Mouse (Mus musculus) v-Abl transformed pro-B cells (cell line): Measurements from ENCODE around the gene Mfsd14a.

ENCODE experiments used
- in situ Hi-C, 2 experiments: fragments of 400-800 bp; cut with MboI; formaldehyde crosslinking; loops; one replicate each; pipeline ENCODE4 v1.15.1; 2025; ENCODE audit not compliant: unreplicated experiment in 2 of 2

The Mfsd14a gene

DNA sequence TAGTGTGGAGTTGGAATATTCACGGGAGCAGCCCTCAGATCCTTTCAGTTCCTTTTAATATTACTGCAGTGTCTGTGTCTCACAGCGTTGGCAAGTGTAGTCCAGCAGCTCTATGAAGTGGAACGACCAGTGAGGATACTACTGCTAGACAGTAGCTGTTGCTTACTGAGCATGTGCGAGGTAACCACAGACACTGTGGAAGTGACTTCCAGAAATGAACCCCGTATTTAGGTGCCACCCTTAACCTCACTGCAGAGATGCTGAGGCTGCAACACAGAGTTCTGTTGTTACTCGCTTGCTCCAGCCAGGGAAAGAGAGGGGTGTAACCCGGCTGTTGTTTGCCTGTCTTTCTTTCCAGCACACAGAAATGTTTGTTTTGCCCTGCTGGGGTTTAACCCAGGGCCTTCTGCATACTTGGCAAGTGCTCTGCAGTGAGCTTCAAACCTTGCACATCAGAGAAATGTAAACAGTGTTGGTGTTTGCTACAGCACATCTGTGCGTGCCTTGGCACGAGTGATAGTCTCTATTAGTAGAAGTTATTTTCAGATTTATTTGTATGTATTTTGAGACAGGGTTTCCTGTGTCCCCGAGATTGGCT lies 48.1 kb downstream of the Mfsd14a start, which contains the start of gene Trmt13:
TSS of gene Trmt13 (minus strand) at position 293 of the 598 bp plus-strand sequence.
- in situ Hi-C loops, result no loop called here

DNA sequence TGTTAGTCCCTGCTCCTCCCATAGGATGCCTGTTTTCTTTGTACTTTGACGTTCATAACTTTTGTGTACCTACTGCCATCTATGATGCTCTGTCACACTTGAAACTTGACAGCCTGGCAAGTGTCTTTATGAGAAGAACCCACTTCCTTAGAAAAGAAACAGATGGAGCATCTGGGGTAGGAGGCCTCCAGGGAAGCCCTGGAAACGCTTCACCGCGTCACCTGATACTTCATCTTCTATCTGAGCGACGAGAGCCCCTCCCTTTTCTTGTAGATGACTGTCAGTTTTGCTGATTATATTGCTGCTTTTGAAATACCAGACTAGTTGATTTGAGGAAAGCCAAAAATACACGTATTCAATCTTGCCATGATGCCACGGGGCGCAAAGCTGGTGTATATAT lies 57.9 kb downstream of the Mfsd14a start:
- in situ Hi-C loops, result no loop called here

DNA sequence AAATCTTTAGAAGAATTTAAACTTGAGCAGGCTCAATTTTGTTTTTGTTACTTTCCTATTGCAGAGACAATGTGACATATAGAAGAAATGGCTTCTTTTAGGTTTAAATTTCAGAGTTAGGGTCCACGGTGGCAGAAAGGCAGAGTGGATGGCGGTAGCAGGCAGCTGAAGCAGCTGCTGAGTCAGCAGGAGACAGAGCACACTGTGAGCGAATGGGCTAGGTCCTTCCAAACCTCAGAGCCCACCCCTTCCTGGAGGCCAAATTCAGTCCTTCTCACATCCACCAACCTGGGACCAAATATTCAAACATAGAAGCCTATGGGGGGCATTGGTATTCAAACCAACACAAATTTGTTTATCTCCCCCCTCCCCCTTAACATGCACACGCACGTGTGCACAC lies 60.7 kb downstream of the Mfsd14a start:
- in situ Hi-C loops, result no loop called here

DNA sequence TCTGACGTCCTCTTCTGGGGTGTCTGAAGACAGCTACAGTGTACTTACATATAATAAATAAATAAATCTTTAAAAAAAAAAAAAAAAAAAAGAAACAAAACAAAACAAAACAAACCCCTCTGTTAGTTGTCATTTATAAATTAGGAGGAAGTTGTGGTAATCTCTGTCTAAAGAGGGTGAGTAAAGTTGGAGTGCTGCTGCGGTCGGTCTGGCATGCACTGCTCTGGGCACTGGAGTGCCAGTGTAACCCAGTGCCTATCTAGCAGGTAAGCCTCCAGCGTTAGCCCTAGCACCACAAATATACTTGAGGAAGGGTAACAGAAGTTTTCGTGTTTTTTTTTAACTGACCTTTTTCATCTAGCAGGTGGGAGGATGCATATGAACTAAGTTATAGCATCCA lies 61.5 kb downstream of the Mfsd14a start:
- in situ Hi-C loops, result no loop called here

DNA sequence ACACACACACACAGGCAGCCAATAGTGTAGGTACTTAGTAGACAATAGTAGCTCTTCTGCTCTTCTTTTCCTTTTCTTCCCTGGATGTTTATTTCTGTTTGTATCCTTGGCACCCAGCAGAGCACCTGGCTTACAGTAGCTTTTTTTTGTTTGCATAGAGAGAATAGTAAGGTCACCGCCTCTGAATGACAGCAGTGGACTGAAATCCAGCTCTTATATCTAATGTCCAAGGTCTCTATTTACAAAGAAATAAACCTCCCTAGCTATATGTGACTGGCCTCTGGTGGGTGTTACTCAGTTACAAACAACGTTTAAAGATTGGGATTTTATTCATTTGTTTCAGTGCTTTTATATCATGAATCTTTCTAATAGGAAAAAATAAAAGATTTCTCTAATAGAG lies 62.8 kb downstream of the Mfsd14a start:
- in situ Hi-C loops, result loop anchor here (5.0 to 10.0 kb wide), 5 partner anchors 63 to 235 kb away; partner anchors contain the start of genes Cdc14a (in 1 of the 2), Dbt (in 1 of the 2) and Mfsd14a (in 1 of the 2)

DNA sequence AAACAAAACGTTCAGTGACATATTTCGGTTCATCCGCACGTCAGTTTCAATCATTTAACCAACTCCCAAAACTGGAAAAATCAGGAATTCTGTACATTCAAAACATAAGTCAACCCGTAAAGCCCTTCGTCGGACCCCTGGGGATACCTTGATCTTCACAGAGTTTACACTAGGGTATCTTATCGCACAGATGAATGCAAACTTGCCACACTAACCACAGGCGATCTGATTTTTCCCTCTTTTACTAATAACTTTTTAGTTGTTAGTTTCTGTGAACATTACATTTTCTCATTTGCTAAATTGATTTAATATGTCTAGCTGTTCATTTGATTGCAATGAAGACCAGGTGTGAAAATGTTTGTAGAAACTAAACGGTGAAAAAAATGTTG lies 66.9 kb downstream of the Mfsd14a start:
- in situ Hi-C loops, result loop anchor here (5.0 to 10.0 kb wide), 5 partner anchors 67 to 239 kb away; partner anchors contain the start of genes Cdc14a (in 1 of the 2), Dbt (in 1 of the 2) and Mfsd14a (in 1 of the 2)

DNA sequence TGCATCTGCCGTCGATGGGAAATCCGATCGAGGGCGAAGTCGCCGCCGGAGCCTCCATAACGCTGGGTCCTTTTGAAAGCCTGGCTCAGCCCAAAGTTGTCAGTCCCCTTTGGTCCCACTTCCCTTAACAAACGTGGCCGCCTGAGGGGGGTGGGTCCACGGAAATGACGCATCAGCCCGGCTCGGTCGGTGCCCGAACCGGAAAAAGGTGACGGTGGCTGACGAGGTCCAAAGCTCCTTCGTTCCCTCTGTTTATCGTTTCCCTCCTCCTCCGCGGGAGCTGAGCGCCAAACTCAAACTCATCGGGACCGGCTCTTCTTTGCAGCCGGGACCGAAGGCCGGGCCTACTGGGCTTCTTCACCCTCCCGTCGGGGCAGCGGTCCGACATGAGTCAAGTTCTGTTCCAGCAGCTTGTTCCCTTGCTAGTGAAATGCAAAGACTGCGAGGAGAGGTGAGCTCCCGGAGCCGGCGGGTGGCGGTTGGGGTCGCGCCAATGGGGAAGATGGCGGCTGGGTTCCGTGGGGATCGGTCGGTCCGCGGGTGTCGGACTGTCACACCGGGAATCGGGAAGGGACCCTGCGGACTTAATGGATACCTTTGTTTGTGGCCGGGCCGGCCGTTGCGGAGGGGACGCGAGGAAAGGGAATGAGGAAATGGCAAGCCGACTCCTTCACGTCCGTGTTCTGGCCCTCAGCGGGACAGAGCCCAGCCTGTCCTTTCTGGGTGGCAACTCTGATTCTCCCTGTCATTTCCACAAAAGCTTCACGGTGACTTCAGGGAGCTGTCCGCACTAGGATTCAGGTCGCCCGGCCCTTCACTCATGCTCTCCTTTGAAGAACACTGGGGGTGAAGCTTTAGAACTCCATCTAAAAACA lies 67.5 kb downstream of the Mfsd14a start, which contains the start of gene Sass6:
TSS of gene Sass6 (plus strand) at position 255 of the 875 bp plus-strand sequence.
- in situ Hi-C loops, result loop anchor here (5.0 to 10.0 kb wide), 8 partner anchors 67 to 240 kb away; partner anchors contain the start of genes Cdc14a (in 2 of the 2), Dbt (in 2 of the 2) and Mfsd14a (in 1 of the 2)

DNA sequence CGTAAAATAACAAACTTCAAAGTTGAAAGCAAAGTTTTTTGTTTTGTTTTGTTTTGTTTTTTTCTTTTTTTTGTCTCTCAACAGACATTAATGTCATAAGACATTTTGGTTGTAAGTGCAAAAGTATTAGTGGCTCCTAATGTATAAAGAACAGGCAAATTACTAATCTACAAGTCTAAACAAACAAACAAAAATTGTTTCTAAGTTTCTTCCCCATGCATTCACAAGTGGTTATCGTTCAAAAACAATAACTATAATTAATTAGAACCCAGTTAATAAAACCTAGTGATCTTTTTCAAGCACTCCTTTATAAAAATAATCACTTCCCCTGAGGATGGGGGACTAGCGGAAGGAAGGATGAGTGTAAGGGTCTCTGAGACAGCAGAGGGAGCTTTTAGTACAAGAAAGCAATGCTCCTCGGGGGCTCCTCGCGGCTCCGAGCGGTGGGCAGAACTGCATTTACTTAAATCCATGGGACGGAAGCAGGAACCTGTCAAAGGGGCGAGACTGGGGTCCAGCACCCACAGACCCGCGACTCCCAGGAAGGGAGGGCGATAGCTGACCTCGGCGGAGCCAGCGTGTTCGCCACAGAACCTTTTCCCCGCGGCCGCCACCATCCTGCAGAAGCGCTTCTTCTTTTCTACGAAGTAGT lies 68.3 kb downstream of the Mfsd14a start:
- in situ Hi-C loops, result loop anchor here (5.0 to 10.0 kb wide), 7 partner anchors 79 to 241 kb away; partner anchors contain the start of genes Cdc14a (in 2 of the 2) and Dbt (in 2 of the 2)

DNA sequence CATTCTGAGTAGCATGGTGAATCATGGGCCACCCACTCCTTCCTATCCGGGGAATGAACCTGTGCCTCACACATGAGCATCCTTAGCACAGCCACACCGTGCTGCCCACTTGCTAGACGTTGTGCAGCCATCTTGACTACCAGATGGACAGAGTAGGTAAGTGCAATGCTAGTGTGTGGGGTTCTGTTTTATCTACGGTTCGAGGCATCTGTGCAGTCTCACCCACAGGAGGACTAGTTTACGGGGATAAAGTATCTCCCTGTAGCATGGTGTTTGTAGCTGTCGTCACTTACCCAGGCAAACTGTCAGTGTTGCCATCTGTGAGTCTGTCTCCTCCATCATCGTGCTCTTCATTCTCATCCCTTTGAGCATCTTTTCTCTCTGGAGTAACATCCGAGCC lies 80.3 kb downstream of the Mfsd14a start:
- in situ Hi-C loops, result loop anchor here in 1 of 2 experiments (5.0 kb wide), 2 partner anchors 45 to 255 kb away; no protein-coding TSS in a partner anchor
